Mouse (Mus musculus): Measurements from ENCODE around the gene Bcl6. TPM values are rescaled to one million over a fixed set of nuclear protein-coding genes. Genes with fewer than 3 reads are reported as not detected.

Gene Bcl6
- 3.0 and 3.4 TPM in 2 replicates for polyA plus RNA-seq (2015; fragmentation: Nextera tagmentation; extraction: Ambion mirVana)

DNA sequence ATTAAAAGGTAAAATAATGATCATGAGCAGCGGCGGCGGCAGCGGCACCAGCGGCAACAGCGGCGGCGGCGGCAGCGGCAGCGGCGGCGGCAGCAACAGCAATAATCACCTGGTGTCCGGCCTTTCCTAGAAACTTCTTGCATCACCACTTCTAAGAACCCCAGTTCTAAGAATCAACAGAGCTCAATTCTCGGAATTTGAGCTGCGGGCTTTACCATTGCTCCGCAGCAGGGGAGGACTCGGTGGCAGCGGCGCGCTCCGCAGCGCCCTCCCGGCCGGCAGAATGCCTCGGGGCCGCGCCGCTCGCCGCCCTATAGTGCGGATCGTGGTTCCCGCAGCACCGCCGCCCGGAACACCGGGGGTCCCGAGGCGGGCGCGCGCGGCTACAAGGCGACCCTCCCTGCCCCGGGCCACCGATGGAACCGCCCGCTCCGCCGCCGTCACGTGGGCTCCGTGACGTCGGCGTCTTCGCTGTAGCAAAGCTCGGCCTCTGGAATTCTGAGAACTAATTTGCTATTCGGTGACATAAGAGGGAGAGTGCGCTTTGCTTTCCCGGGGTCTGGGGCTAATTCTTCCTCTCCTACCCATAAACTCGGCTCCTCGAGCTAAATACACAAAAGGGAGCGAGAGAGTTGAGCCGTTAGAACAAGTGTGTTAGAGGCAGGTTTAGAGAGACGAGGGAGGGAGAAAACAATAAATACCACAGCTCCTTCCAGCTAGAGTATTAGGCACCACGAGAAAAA lies at the start of gene Bcl6, which contains the start of gene Gm37419:
Gene Bcl6, minus strand, starts transcription at position 387 of the 743 bp plus-strand sequence.
Gene Gm37419, plus strand, starts transcription at position 17 of the 743 bp plus-strand sequence.
- Histone ChIP-seq H3K9me3 (replicated peaks) (no peaks in the 10 kb centered on the region), H3K4me1 (peaks cover 51% of the 10 kb centered on the region), H3K36me3 (no peaks in the 10 kb centered on the region), H3K9ac (peak within 1 kb of the TSS; percentile 86), H3K27me3 (no peaks in the 10 kb centered on the region), H3K27ac (replicated peaks) (peak within 1 kb of the TSS; percentile 100), H3K4me3 (replicated peaks) (peak within 1 kb of the TSS; percentile 78), H3K4me2 (replicated peaks) (peak within 1 kb of the TSS; percentile 96)
- WGBS: under 1% methylated on average over 68 of the region's 68 CpGs
- peak; percentile 84 for ATAC-seq (ENCODE audit: insufficient number of reproducible peaks, low FRiP score, low TSS enrichment, low read depth)

DNA sequence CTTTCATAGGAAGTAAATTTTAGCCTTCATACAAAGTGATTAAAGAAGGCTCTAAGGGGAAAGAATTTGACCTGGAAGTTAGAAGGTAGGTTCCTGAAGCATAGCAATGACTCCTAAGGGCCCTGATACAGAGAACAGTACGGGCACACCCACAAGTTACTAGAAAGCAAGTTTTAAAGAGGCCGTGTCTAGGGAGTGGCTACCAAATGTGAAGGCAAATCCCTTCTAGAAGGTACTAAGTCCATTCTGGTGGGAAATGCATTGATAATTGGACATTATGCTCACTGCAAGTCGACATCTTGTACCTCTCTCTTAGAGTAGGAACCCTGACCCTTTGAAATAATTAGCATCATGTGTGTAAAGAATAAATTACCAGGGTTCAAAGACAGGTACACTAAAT lies 47.7 kb upstream of the Bcl6 start:
- Histone ChIP-seq H3K9me3 (replicated peaks) (no peaks in the 10 kb centered on the region), H3K9ac (no peak overlapping the region), H3K36me3 (no peaks in the 10 kb centered on the region), H3K4me1 (no peaks in the 10 kb centered on the region), H3K4me2 (replicated peaks) (no peak overlapping the region), H3K4me3 (replicated peaks) (no peak overlapping the region), H3K27ac (replicated peaks) (no peak overlapping the region), H3K27me3 (no peaks in the 10 kb centered on the region)
- WGBS: 85% methylated on average over 3 of the region's 3 CpGs
- no peak for ATAC-seq (ENCODE audit: insufficient number of reproducible peaks, low FRiP score, low TSS enrichment, low read depth)

DNA sequence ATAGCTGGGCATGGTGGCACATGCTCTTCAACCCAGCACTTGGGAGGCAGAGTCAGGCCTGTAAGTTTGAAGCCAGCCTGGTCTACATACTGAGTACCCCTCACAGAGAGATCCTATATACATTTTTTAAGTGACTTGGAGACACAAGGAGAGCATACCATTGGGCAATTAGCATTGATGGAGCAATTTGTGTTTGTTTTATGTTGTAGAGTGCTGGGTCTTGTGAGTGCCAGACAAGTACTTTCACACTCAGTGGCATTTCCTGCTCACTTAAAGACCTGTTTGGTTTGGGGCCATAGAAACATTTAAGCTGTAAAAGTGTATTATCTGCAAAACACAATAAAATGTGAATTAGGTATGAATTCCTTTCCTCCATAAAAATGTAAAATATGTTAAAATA lies 47.1 kb upstream of the Bcl6 start:
- Histone ChIP-seq H3K27ac (replicated peaks) (no peak overlapping the region), H3K27me3 (no peaks in the 10 kb centered on the region), H3K9ac (no peak overlapping the region), H3K4me2 (replicated peaks) (no peak overlapping the region), H3K9me3 (replicated peaks) (no peaks in the 10 kb centered on the region), H3K4me3 (replicated peaks) (no peak overlapping the region), H3K36me3 (no peaks in the 10 kb centered on the region), H3K4me1 (no peaks in the 10 kb centered on the region)
- no peak for ATAC-seq (ENCODE audit: insufficient number of reproducible peaks, low FRiP score, low TSS enrichment, low read depth)

DNA sequence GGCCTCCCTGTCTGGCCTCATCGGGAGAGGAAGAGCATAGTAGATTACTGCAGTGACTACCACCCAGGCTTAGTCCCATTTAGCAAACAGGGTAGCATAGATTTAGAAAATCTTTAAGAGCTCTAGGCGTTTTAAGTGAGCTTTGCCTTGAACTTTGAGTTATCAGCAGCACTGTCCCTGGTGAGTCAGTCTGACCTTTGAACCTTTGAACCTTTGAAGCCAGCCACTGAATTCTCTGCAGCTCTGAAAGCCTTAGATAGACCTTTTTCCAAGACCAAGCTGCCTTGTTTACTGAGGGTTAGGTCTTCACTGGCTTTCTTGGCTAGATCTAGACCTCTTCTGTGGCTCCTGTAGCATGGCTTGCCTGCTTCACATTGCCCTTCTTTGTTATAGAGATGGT lies 45.8 kb upstream of the Bcl6 start:
- no peak overlapping the region for H3K4me2 ChIP-seq (replicated peaks)
- no peaks in the 10 kb centered on the region for H3K36me3 ChIP-seq
- H3K4me1 ChIP-seq: no peaks in the 10 kb centered on the region
- no peak overlapping the region for H3K27ac ChIP-seq (replicated peaks)
- H3K27me3 ChIP-seq: no peaks in the 10 kb centered on the region
- no peaks in the 10 kb centered on the region for H3K9me3 ChIP-seq (replicated peaks)
- ATAC-seq (ENCODE audit: insufficient number of reproducible peaks, low FRiP score, low TSS enrichment, low read depth): no peak
- 63% methylated on average over 2 of the region's 2 CpGs for WGBS
- no peak overlapping the region for H3K9ac ChIP-seq
- no peak overlapping the region for H3K4me3 ChIP-seq (replicated peaks)

DNA sequence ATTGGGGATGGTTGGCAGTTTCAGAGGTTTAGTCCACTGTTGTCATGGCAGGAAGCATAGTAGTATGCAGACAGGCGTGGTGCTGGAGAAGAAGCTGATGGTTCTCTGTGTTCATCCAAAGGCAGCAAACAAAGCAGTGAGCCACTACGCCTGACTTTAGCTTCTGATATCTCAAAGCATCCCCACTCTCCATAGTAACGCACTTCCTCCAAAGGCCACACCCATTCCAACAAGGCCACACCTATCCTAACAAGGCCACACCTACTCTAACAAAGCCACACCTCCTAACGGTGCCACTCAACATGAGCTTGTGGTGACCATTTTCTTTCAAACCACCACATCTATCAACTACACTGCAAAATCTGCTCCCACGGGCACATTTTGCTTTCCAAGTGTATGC lies 44.6 kb upstream of the Bcl6 start:
- Histone ChIP-seq H3K27ac (replicated peaks) (no peak overlapping the region), H3K36me3 (no peaks in the 10 kb centered on the region), H3K9ac (no peak overlapping the region), H3K4me2 (replicated peaks) (no peak overlapping the region), H3K27me3 (no peaks in the 10 kb centered on the region), H3K4me1 (no peaks in the 10 kb centered on the region), H3K9me3 (replicated peaks) (no peaks in the 10 kb centered on the region), H3K4me3 (replicated peaks) (no peak overlapping the region)
- WGBS: 94% methylated on average over 5 of the region's 5 CpGs
- ATAC-seq (ENCODE audit: insufficient number of reproducible peaks, low FRiP score, low TSS enrichment, low read depth): no peak

DNA sequence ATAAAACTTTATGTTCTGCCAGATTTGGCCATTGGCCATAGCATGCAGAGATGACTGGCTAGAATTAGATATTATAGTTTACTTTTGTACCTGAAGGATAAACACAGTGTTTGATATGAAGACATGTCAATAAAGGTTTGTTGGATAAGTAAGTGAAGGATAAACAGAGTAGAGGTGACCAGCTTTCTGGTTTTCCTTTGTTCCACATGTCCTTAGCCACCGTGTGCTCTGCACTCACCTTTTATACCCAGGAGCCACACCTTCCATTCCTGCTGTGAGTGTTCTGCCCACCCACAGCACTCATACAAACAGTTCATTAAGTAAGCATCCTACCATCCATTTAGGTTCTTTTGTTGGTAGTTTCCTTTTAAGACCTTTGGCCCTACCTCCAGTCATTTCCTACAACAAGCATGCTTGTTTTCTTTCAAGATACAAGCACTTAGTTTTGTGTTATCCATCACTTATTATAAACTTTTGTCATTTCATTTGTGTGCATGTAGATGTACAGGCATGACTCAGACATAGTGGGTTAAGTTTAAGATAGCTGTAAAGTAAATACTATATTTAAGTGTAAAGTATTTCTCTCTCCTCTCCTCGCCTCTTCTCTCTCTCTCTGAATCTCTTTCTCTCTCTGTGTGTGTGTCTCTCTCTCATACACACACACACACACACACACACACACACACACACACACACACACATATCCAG lies 41.5 kb upstream of the Bcl6 start:
- H3K9me3 ChIP-seq (replicated peaks): no peaks in the 10 kb centered on the region
- WGBS: 81% methylated on average over 2 of the region's 2 CpGs

DNA sequence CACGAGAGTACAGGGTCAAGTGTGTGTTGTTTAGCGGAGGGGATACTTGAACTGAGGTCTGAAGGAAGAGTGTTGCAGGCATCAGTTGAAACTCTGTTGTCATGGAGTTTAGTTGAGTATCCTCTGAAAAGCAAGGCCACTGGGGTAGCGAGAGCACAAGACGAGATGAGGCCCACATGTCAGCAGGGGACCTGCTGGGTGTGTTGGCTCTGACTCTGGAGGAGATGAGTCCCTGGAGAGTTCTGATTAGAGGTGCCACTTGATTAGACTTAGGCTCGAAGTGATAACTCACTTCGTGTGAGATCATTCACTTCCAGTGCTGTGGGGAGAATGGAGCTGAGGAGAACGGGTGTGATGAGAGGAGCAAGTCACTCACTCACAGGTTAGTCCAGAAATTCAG lies 36.8 kb upstream of the Bcl6 start:
- no peak for ATAC-seq (ENCODE audit: insufficient number of reproducible peaks, low FRiP score, low TSS enrichment, low read depth)
- Histone ChIP-seq H3K27me3 (no peaks in the 10 kb centered on the region), H3K36me3 (no peaks in the 10 kb centered on the region), H3K4me2 (replicated peaks) (no peak overlapping the region), H3K9ac (no peak overlapping the region), H3K4me1 (no peaks in the 10 kb centered on the region), H3K9me3 (replicated peaks) (no peaks in the 10 kb centered on the region), H3K4me3 (replicated peaks) (no peak overlapping the region), H3K27ac (replicated peaks) (no peak overlapping the region)
- WGBS: 76% methylated on average over 7 of the region's 7 CpGs

More for the DNA sequence above, 41.5 kb upstream of the Bcl6 start:
- Histone ChIP-seq H3K4me3 (replicated peaks) (no peak overlapping the region), H3K27me3 (no peaks in the 10 kb centered on the region), H3K4me2 (replicated peaks) (no peak overlapping the region), H3K36me3 (no peaks in the 10 kb centered on the region), H3K4me1 (no peaks in the 10 kb centered on the region), H3K9ac (no peak overlapping the region), H3K27ac (replicated peaks) (no peak overlapping the region)
- ATAC-seq (ENCODE audit: insufficient number of reproducible peaks, low FRiP score, low TSS enrichment, low read depth): no peak

DNA sequence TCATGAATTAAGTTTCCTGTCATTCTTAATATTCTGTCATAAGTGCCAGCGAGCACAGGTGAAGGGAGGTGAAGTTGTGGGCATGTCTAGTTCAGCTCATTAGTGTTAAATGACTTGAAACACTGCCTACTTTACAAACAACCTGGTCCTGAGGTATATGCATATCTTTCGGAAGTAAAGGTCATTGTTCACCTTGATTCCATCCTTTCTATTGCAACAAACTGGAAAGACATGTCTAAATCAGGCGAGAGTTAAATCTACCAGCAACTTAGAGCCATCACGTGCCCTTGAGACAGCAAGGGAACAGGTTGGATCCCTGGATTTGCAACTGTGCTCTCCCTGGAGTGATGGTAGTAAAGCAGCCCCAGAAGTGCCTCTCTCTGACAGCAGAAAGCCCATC lies 34.0 kb upstream of the Bcl6 start:
- Histone ChIP-seq H3K36me3 (no peaks in the 10 kb centered on the region), H3K4me3 (replicated peaks) (no peak overlapping the region), H3K9me3 (replicated peaks) (no peaks in the 10 kb centered on the region), H3K9ac (no peak overlapping the region), H3K27me3 (no peaks in the 10 kb centered on the region), H3K4me2 (replicated peaks) (no peak overlapping the region), H3K27ac (replicated peaks) (no peak overlapping the region), H3K4me1 (no peaks in the 10 kb centered on the region)
- 79% methylated on average over 4 of the region's 4 CpGs for WGBS
- no peak for ATAC-seq (ENCODE audit: insufficient number of reproducible peaks, low FRiP score, low TSS enrichment, low read depth)

DNA sequence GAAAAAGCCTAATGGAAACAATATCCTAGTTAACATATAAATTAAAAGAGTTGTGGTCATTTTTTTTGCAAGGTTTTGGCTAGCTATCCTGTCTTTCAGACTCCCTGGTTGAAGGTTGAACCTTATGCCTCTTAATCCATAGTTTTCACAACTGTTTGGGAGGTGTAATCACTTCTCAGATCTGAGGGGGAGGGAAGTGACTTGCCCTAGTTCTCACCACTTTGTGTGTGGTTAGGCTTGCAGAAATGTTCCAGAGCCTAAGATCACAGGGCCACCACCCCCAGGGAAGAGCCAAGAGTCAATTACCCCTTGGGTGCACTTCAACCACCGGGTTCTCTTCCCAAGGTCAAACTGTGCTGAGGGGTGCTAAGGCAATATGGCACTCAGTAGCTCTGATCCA lies 33.1 kb upstream of the Bcl6 start:
- 63% methylated on average over 1 of the region's 1 CpGs for WGBS
- H3K9me3 ChIP-seq (replicated peaks): no peaks in the 10 kb centered on the region
- no peak for ATAC-seq (ENCODE audit: insufficient number of reproducible peaks, low FRiP score, low TSS enrichment, low read depth)
- no peaks in the 10 kb centered on the region for H3K27me3 ChIP-seq
- H3K4me3 ChIP-seq (replicated peaks): no peak overlapping the region
- H3K36me3 ChIP-seq: no peaks in the 10 kb centered on the region
- no peak overlapping the region for H3K4me2 ChIP-seq (replicated peaks)
- no peak overlapping the region for H3K9ac ChIP-seq
- no peak overlapping the region for H3K27ac ChIP-seq (replicated peaks)
- no peaks in the 10 kb centered on the region for H3K4me1 ChIP-seq

DNA sequence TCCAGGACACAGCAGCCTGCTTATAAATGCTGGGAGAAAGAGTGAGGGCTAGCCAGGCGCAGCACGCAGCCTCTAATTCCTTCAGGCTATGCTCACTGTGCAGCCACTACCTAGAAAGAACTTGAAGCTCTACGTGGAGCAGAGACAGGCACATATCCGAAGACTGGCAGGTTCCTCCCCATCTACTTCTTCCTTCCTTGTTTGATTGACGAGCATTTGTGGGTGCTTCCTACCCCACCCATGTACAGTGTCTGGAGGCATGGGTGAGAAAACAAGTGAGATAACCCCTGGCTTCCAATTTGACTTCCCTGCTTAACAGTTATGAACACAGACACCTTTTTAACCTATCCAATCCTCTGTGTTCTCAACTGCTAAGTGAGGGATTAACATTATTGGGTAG lies 28.1 kb upstream of the Bcl6 start:
- Histone ChIP-seq H3K4me1 (no peaks in the 10 kb centered on the region), H3K27ac (replicated peaks) (no peak overlapping the region), H3K9ac (no peak overlapping the region), H3K27me3 (no peaks in the 10 kb centered on the region), H3K4me2 (replicated peaks) (no peak overlapping the region), H3K9me3 (replicated peaks) (no peaks in the 10 kb centered on the region), H3K36me3 (no peaks in the 10 kb centered on the region), H3K4me3 (replicated peaks) (no peak overlapping the region)
- no peak for ATAC-seq (ENCODE audit: insufficient number of reproducible peaks, low FRiP score, low TSS enrichment, low read depth)
- WGBS: 60% methylated on average over 5 of the region's 5 CpGs

DNA sequence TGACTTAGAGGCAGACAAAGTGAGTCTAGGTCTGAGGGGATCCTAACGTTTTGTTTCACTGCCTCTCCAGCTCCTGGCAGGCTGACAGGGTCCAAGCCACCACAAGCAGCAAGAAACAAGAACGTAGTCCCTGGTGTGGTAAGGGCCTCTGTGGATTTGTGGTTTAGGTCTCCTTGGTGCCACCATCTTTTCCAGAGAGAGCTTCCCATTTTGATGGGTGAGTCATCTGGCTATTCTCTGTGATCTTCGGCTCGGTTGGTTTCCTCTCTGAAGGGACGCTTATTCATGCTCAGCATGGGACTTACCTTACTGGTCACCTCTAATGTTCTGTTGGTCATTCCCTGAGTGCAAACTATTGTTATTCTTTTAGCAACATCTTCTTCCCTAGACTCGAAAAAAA lies 27.6 kb upstream of the Bcl6 start:
- H3K9me3 ChIP-seq (replicated peaks): no peaks in the 10 kb centered on the region
- no peak overlapping the region for H3K4me2 ChIP-seq (replicated peaks)
- 65% methylated on average over 6 of the region's 6 CpGs for WGBS
- H3K27ac ChIP-seq (replicated peaks): no peak overlapping the region
- no peaks in the 10 kb centered on the region for H3K36me3 ChIP-seq
- no peaks in the 10 kb centered on the region for H3K27me3 ChIP-seq
- no peaks in the 10 kb centered on the region for H3K4me1 ChIP-seq
- H3K9ac ChIP-seq: no peak overlapping the region
- ATAC-seq (ENCODE audit: insufficient number of reproducible peaks, low FRiP score, low TSS enrichment, low read depth): no peak
- H3K4me3 ChIP-seq (replicated peaks): no peak overlapping the region

DNA sequence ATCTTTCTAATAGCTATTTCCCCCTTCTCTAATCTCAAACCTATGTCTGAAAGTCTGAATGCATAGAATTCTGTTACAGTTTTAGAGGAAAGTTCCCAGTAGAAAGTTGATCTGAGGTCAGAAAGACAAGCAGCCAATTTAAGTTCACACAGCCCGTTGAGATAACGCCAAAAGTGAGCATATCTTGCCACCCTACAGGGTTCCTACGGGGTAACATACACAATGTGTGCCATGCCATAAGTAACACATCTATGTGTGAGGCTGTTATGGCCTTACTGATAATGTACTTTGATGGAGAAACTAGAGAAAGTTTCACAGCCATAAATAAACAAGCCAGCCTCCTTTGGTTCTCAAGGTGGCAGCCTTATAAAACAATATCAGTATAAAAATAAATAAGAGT lies 25.7 kb upstream of the Bcl6 start:
- H3K9ac ChIP-seq: no peak overlapping the region
- 85% methylated on average over 3 of the region's 3 CpGs for WGBS
- no peaks in the 10 kb centered on the region for H3K27me3 ChIP-seq

More for the DNA sequence above, 25.7 kb upstream of the Bcl6 start:
- Histone ChIP-seq H3K36me3 (no peaks in the 10 kb centered on the region), H3K4me2 (replicated peaks) (no peak overlapping the region), H3K27ac (replicated peaks) (no peak overlapping the region), H3K4me1 (no peaks in the 10 kb centered on the region), H3K9me3 (replicated peaks) (no peaks in the 10 kb centered on the region), H3K4me3 (replicated peaks) (no peak overlapping the region)
- ATAC-seq (ENCODE audit: insufficient number of reproducible peaks, low FRiP score, low TSS enrichment, low read depth): no peak

All from embryonic facial prominence, embryonic 15.5 days (tissue).